ENCODE assay signal across 8 mouse cellular contexts in the genomic region with DNA sequence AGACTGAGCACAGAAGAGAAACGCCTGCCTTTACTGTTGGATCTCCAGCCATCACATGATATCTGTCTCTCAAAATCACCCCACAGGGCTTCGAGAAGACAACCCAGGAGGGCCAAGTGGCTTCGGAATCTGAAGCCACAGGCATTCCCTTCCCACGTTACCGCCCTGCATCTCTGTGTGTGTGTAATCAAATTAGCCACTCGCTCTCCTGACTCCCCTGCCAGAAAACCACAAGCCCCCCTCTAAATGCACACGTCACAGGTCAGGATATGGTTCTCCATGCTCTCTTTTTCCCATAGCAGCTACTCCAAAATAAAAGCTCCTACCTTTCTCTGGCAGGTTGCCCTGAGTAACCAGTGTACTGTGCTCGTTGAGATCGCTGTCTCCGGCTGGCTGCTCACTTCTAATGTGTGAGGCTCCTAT. TPM values are rescaled to one million over a fixed set of nuclear protein-coding genes. Genes with fewer than 3 reads are reported as not detected.
DNase-seq lines count a peak whose midpoint lies in the region; ATAC-seq and TF ChIP-seq lines count a peak whose summit lies in the region.

No protein-coding gene starts in this region.

- no peaks in the 10 kb centered on the region for H3K36me3 ChIP-seq in ES-Bruce4 (ENCODE audit: control insufficient read depth, insufficient read depth, low read length, poor library complexity, severe bottlenecking)
- H3K36me3 ChIP-seq in forebrain, embryonic 12.5 days (replicated peaks): no peaks in the 10 kb centered on the region

- peak overlapping the region; percentile 51 for H3K4me3 ChIP-seq in ES-Bruce4 (ENCODE audit: low read depth, low read length)
- no peak overlapping the region for H3K4me3 ChIP-seq in forebrain, embryonic 12.5 days (replicated peaks)

- no peak for TF ChIP-seq CTCF in ES-Bruce4 (IDR thresholded peaks at IDR 0.05; ENCODE audit: low read depth, low read length)

- no peak overlapping the region for H3K27ac ChIP-seq in ES-Bruce4 (ENCODE audit: insufficient read depth, low read length)
- H3K27ac ChIP-seq in forebrain, embryonic 12.5 days: no peak overlapping the region

- peaks cover 5% of the 10 kb centered on the region for H3K4me1 ChIP-seq in ES-Bruce4 (ENCODE audit: control insufficient read depth, insufficient read depth, low read length)
- H3K4me1 ChIP-seq in forebrain, embryonic 12.5 days: peaks cover 12% of the 10 kb centered on the region

- H3K9ac ChIP-seq in ES-Bruce4 (ENCODE audit: low read depth, poor library complexity, severe bottlenecking): 0 out of 2 replicates have a peak overlapping the region, but pooled peaks have one; percentile 32
- H3K9ac ChIP-seq in forebrain, embryonic 12.5 days: 0 out of 2 replicates have a peak overlapping the region, but pooled peaks have one; percentile 2

- DNase-seq in adrenal gland, postnatal 10 days: peak; percentile 22
- no peak for DNase-seq in adrenal gland, adult 2 months
- DNase-seq in kidney, adult 18-20 months: peak; percentile 23
- DNase-seq in lung, postnatal 10 days: peak; percentile 32
- peak; percentile 2 to 3 for DNase-seq in right cerebral cortex, postnatal 36 days (ENCODE audit: low spot score in 2 of 2)
- no peak for DNase-seq in frontal cortex, postnatal 25 days (ENCODE audit: low spot score in 2 of 2)

- WGBS in forebrain, embryonic 12.5 days: 17% methylated on average over 10 of the region's 10 CpGs

- peak; percentile 78; the same call in 1 of the 2 replicates for ATAC-seq in forebrain, embryonic 12.5 days (ENCODE audit: low FRiP score)

- peak overlapping the region; percentile 35 for H3K4me2 ChIP-seq in forebrain, embryonic 12.5 days

- no peak for TF ChIP-seq EP300 in ES-Bruce4 (IDR thresholded peaks at IDR 0.05; ENCODE audit: insufficient read depth, low read depth, low read length)

- H3K9me3 ChIP-seq in ES-Bruce4 (replicated peaks; ENCODE audit: control insufficient read depth, insufficient read depth, low read length, poor library complexity, severe bottlenecking): 0 out of 2 replicates have a peak, but pooled peaks cover 2% of the 10 kb centered on the region
- no peaks in the 10 kb centered on the region for H3K9me3 ChIP-seq in forebrain, embryonic 12.5 days

- no peaks in the 10 kb centered on the region for H3K27me3 ChIP-seq in ES-Bruce4 (ENCODE audit: control insufficient read depth, insufficient read depth, low read length, poor library complexity, severe bottlenecking)
- no peaks in the 10 kb centered on the region for H3K27me3 ChIP-seq in forebrain, embryonic 12.5 days

- TF ChIP-seq POLR2A in ES-Bruce4 (IDR thresholded peaks at IDR 0.05; ENCODE audit: insufficient read depth, low read length): no peak

RNA-seq across cellular contexts. Expression of gene Gorasp2, which starts 32.0 kb away (rescaled TPM):
- 10 to 100 TPM; 84.1 to 92.4 TPM for total RNA-seq in adrenal gland, postnatal 10 days (2021)
- 100 to 1,000 TPM; 116 to 119 TPM for total RNA-seq in adrenal gland, adult 2 months (2021)
- polyA plus RNA-seq in adrenal gland, adult 2 months (2012; rRNA removed): 151 and 203 TPM in 2 replicates
- 96.9 and 108 TPM in 2 replicates for polyA plus RNA-seq in ES-Bruce4 (2011; ENCODE audit: insufficient read depth, insufficient read length, low read depth, missing spikeins)
- 127 and 136 TPM in 2 replicates for polyA plus RNA-seq in forebrain, embryonic 12.5 days (2016; fragmentation: Nextera tagmentation; extraction: Ambion mirVana)

RNA-seq across cellular contexts. Expression of gene Gm26558, which starts 32.6 kb away (rescaled TPM):
- total RNA-seq in adrenal gland, postnatal 10 days (2021): under 1 TPM; 0.33 to 0.48 TPM
- total RNA-seq in adrenal gland, adult 2 months (2021): not detected
- polyA plus RNA-seq in adrenal gland, adult 2 months (2012; rRNA removed): 1.4 and 2.4 TPM in 2 replicates
- polyA plus RNA-seq in ES-Bruce4 (2011; ENCODE audit: insufficient read depth, insufficient read length, low read depth, missing spikeins): not detected in 2 replicates
- 3.9 and 4.4 TPM in 2 replicates for polyA plus RNA-seq in forebrain, embryonic 12.5 days (2016; fragmentation: Nextera tagmentation; extraction: Ambion mirVana)

Comparison
In these comparisons a context has a peak if more than half of its experiments do, and no peak if none do; other contexts are left out.
1. DNase-seq: peak in adrenal gland, postnatal 10 days (single experiment), kidney, adult 18-20 months (single experiment), lung, postnatal 10 days (single experiment) and right cerebral cortex, postnatal 36 days (2 of 2); none in adrenal gland, adult 2 months (single experiment) and frontal cortex, postnatal 25 days (0 of 2).